Mouse (Mus musculus) testis, adult 2 months (tissue): Measurements from ENCODE around the gene Actn1.

ENCODE experiments used
- CTCF ChIP-seq: fragments of 200-500 bp; IDR thresholded peaks from 2 replicates; pipeline ENCODE4 v1.5.1; 2012; ENCODE audit warnings: low read depth, mild to moderate bottlenecking, inconsistent platforms, low read length, moderate library complexity; ENCODE audit not compliant: control insufficient read depth, insufficient read depth, insufficient replicate concordance
- POLR2A ChIP-seq: fragments of 200-500 bp; IDR thresholded peaks from 2 replicates; pipeline ENCODE4 v1.6.1; 2012; ENCODE audit warnings: low read depth, mild to moderate bottlenecking, inconsistent platforms, low read length, moderate library complexity; ENCODE audit not compliant: control insufficient read depth

DNA sequence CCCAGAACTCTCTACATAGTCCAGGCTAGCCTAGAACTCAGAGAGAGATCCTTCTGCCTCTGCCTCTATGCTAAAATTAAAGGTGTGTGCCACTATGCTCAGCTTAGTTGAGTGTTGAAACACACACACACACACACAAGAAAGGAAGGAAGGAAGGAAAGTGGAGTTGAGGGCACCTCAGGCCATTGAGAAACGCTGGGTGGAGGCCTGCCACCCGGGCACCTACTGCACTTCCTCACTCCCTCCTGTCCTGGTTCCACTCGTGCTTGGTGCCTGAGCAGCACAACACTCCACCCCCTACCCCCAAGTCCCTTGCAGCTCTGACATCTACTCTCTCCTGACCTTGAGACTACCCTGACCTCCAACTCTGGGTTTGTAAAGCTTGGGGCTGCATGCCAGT is 29.6 kb upstream of the Actn1 start:
- TF ChIP-seq POLR2A (no peak), CTCF (no peak)
